Comparison of ENCODE assay signal across 1 mouse cellular context in the genomic region with DNA sequence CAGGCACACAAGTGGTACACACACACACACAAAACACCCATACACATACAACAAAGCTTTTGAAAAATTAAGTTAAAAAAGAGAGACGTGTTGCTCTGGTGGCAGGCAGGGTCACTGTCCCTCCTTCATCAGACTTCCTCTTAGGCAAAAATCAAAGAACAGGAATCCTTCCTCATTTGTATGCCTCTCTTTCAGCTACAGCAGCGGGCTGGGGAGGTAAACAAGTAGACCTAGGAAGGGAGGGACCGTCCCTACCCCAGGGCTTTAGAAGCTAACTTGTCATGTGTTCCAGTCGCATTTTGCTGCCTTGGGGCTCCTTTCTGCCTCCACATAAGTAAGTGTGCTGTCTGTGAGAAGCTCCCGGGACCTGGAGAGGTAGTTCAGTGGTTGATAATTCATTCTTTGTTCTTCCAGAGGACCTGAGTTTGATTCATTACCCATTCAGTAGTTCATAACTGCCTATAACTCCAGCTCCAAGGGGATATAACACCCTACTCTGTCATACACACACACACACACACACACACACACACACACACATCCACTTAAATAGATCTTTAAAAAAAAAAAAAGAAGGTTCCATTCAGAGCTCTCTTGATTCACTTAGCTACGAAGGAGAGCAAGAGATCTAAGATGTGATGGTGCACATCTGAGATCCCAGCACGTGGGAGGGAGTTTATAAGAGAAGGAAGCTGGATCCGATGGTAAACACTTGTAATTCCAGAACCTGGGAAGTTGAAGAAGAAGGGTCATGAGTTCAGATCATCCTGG.
A peak's percentile ranks its signal among the peaks of the same experiment; 100 is the strongest.
TF ChIP-seq lines count a peak whose summit lies in the region.

No protein-coding gene starts in this region.

TF ChIP-seq in MEL, 35 proteins besides CTCF, POLR2A, EP300 and RAD21 (continued from another document):
- peak; percentile 18 for TF ChIP-seq MXI1 (IDR thresholded peaks at IDR 0.05; ENCODE audit: low read depth, low read length)
- no peak for TF ChIP-seq MYC (IDR thresholded peaks at IDR 0.05; ENCODE audit: low read depth, low read length)
- TF ChIP-seq ZC3H11A (IDR thresholded peaks at IDR 0.05; ENCODE audit: low read depth, low read length): no peak
